Mouse (Mus musculus): ENCODE data around the gene Dlgap5. TPM values are rescaled to one million over a fixed set of nuclear protein-coding genes. Genes with fewer than 3 reads are reported as not detected.
A peak's percentile ranks its signal among the peaks of the same experiment; 100 is the strongest.

Gene Dlgap5
- polyA plus RNA-seq, 1 experiment from 2014 or later = 37.0 TPM

- Histone ChIP-seq H3K4me2 (ENCODE audit: low read depth, low read length) (peak overlapping the region; percentile 71), H3K27me3 (ENCODE audit: control insufficient read depth, insufficient read depth, low read length) (no peaks in the 10 kb centered on the region), H3K27ac (ENCODE audit: low read length) (no peak overlapping the region), H3K36me3 (ENCODE audit: control insufficient read depth, insufficient read depth, low read length) (no peaks in the 10 kb centered on the region), H3K9me3 (replicated peaks; ENCODE audit: control insufficient read depth, low read length) (no peaks in the 10 kb centered on the region), H3K4me3 (replicated peaks; ENCODE audit: low read length) (peak overlapping the region; percentile 71), H3K9ac (ENCODE audit: low read length) (peak overlapping the region; percentile 73), H3K4me1 (ENCODE audit: control insufficient read depth, insufficient read depth, low read length) (peaks cover 11% of the 10 kb centered on the region)
- 19% methylated on average over 3 of the region's 3 CpGs for WGBS
- ATAC-seq (ENCODE audit: insufficient read depth, low FRiP score) = no peak
Observed at GRCm38 (mm10) chr14:47417346-47417745, 861 bp downstream of the Dlgap5 start.

- 67% methylated on average over 9 of the region's 9 CpGs for WGBS
- peak; percentile 37; the same call in 1 of the 2 replicates for ATAC-seq (ENCODE audit: insufficient read depth, low FRiP score)
Observed at GRCm38 (mm10) chr14:47406000-47406399, 12.2 kb downstream of the Dlgap5 start.

GRCm38 (mm10) chr14:47402735-47403134 lies 15.5 kb downstream of the Dlgap5 start:
- no peak for ATAC-seq (ENCODE audit: insufficient read depth, low FRiP score)
- H3K9ac ChIP-seq (ENCODE audit: low read length) = no peak overlapping the region
- WGBS = 84% methylated on average over 8 of the region's 8 CpGs
- H3K27me3 ChIP-seq (ENCODE audit: control insufficient read depth, insufficient read depth, low read length) = no peaks in the 10 kb centered on the region
- no peak overlapping the region for H3K27ac ChIP-seq (ENCODE audit: low read length)
- H3K4me1 ChIP-seq (ENCODE audit: control insufficient read depth, insufficient read depth, low read length) = no peaks in the 10 kb centered on the region
- H3K36me3 ChIP-seq (ENCODE audit: control insufficient read depth, insufficient read depth, low read length) = peaks cover 33% of the 10 kb centered on the region
- no peak overlapping the region for H3K4me2 ChIP-seq (ENCODE audit: low read depth, low read length)
- no peaks in the 10 kb centered on the region for H3K9me3 ChIP-seq (replicated peaks; ENCODE audit: control insufficient read depth, low read length)
- H3K4me3 ChIP-seq (replicated peaks; ENCODE audit: low read length) = no peak overlapping the region

More at GRCm38 (mm10) chr14:47406000-47406399, 12.2 kb downstream of the Dlgap5 start:
- Histone ChIP-seq H3K36me3 (ENCODE audit: control insufficient read depth, insufficient read depth, low read length) (peaks cover 29% of the 10 kb centered on the region), H3K4me2 (ENCODE audit: low read depth, low read length) (no peak overlapping the region), H3K9me3 (replicated peaks; ENCODE audit: control insufficient read depth, low read length) (no peaks in the 10 kb centered on the region), H3K9ac (ENCODE audit: low read length) (no peak overlapping the region), H3K27me3 (ENCODE audit: control insufficient read depth, insufficient read depth, low read length) (no peaks in the 10 kb centered on the region), H3K4me3 (replicated peaks; ENCODE audit: low read length) (no peak overlapping the region), H3K4me1 (ENCODE audit: control insufficient read depth, insufficient read depth, low read length) (no peaks in the 10 kb centered on the region), H3K27ac (ENCODE audit: low read length) (no peak overlapping the region)

GRCm38 (mm10) chr14:47396165-47396652 lies 22.0 kb downstream of the Dlgap5 start:
- Histone ChIP-seq H3K9ac (ENCODE audit: low read length) (no peak overlapping the region), H3K4me3 (replicated peaks; ENCODE audit: low read length) (no peak overlapping the region), H3K9me3 (replicated peaks; ENCODE audit: control insufficient read depth, low read length) (no peaks in the 10 kb centered on the region), H3K27me3 (ENCODE audit: control insufficient read depth, insufficient read depth, low read length) (no peaks in the 10 kb centered on the region), H3K36me3 (ENCODE audit: control insufficient read depth, insufficient read depth, low read length) (peaks cover 22% of the 10 kb centered on the region), H3K4me2 (ENCODE audit: low read depth, low read length) (no peak overlapping the region), H3K27ac (ENCODE audit: low read length) (no peak overlapping the region), H3K4me1 (ENCODE audit: control insufficient read depth, insufficient read depth, low read length) (no peaks in the 10 kb centered on the region)
- 63% methylated on average over 5 of the region's 5 CpGs for WGBS
- ATAC-seq (ENCODE audit: insufficient read depth, low FRiP score) = no peak

- no peak for ATAC-seq (ENCODE audit: insufficient read depth, low FRiP score)
- no peaks in the 10 kb centered on the region for H3K27me3 ChIP-seq (ENCODE audit: control insufficient read depth, insufficient read depth, low read length)
- H3K27ac ChIP-seq (ENCODE audit: low read length) = peak overlapping the region; percentile 12; the same call in 1 of the 2 replicates
- no peak overlapping the region for H3K4me2 ChIP-seq (ENCODE audit: low read depth, low read length)
- H3K4me3 ChIP-seq (replicated peaks; ENCODE audit: low read length) = no peak overlapping the region
- H3K36me3 ChIP-seq (ENCODE audit: control insufficient read depth, insufficient read depth, low read length) = peaks cover 20% of the 10 kb centered on the region
- no peak overlapping the region for H3K9ac ChIP-seq (ENCODE audit: low read length)
- no peaks in the 10 kb centered on the region for H3K4me1 ChIP-seq (ENCODE audit: control insufficient read depth, insufficient read depth, low read length)
- no peaks in the 10 kb centered on the region for H3K9me3 ChIP-seq (replicated peaks; ENCODE audit: control insufficient read depth, low read length)
- WGBS = 89% methylated on average over 15 of the region's 15 CpGs
Observed at GRCm38 (mm10) chr14:47395462-47396026, 22.7 kb downstream of the Dlgap5 start.

- Histone ChIP-seq H3K36me3 (ENCODE audit: control insufficient read depth, insufficient read depth, low read length) (peaks cover 20% of the 10 kb centered on the region), H3K27ac (ENCODE audit: low read length) (no peak overlapping the region), H3K9me3 (replicated peaks; ENCODE audit: control insufficient read depth, low read length) (no peaks in the 10 kb centered on the region), H3K4me2 (ENCODE audit: low read depth, low read length) (no peak overlapping the region), H3K27me3 (ENCODE audit: control insufficient read depth, insufficient read depth, low read length) (no peaks in the 10 kb centered on the region), H3K4me3 (replicated peaks; ENCODE audit: low read length) (no peak overlapping the region), H3K4me1 (ENCODE audit: control insufficient read depth, insufficient read depth, low read length) (no peaks in the 10 kb centered on the region), H3K9ac (ENCODE audit: low read length) (no peak overlapping the region)
- no peak for ATAC-seq (ENCODE audit: insufficient read depth, low FRiP score)
- WGBS = 96% methylated on average over 6 of the region's 6 CpGs
Observed at GRCm38 (mm10) chr14:47395007-47395406, 23.2 kb downstream of the Dlgap5 start.

- Histone ChIP-seq H3K36me3 (ENCODE audit: control insufficient read depth, insufficient read depth, low read length) (peaks cover 18% of the 10 kb centered on the region), H3K4me3 (replicated peaks; ENCODE audit: low read length) (no peak overlapping the region), H3K4me2 (ENCODE audit: low read depth, low read length) (no peak overlapping the region), H3K9ac (ENCODE audit: low read length) (no peak overlapping the region), H3K27me3 (ENCODE audit: control insufficient read depth, insufficient read depth, low read length) (no peaks in the 10 kb centered on the region), H3K9me3 (replicated peaks; ENCODE audit: control insufficient read depth, low read length) (no peaks in the 10 kb centered on the region), H3K27ac (ENCODE audit: low read length) (no peak overlapping the region), H3K4me1 (ENCODE audit: control insufficient read depth, insufficient read depth, low read length) (no peaks in the 10 kb centered on the region)
- ATAC-seq (ENCODE audit: insufficient read depth, low FRiP score) = no peak
- WGBS = 93% methylated on average over 10 of the region's 10 CpGs
Observed at GRCm38 (mm10) chr14:47393354-47394094, 24.7 kb downstream of the Dlgap5 start.

- ATAC-seq (ENCODE audit: insufficient read depth, low FRiP score) = no peak
- H3K9me3 ChIP-seq (replicated peaks; ENCODE audit: control insufficient read depth, low read length) = no peaks in the 10 kb centered on the region
- no peak overlapping the region for H3K27ac ChIP-seq (ENCODE audit: low read length)
- no peak overlapping the region for H3K4me3 ChIP-seq (replicated peaks; ENCODE audit: low read length)
- H3K27me3 ChIP-seq (ENCODE audit: control insufficient read depth, insufficient read depth, low read length) = no peaks in the 10 kb centered on the region
- H3K4me2 ChIP-seq (ENCODE audit: low read depth, low read length) = no peak overlapping the region
- peaks cover 12% of the 10 kb centered on the region for H3K36me3 ChIP-seq (ENCODE audit: control insufficient read depth, insufficient read depth, low read length)
- WGBS = 76% methylated on average over 11 of the region's 11 CpGs
- no peaks in the 10 kb centered on the region for H3K4me1 ChIP-seq (ENCODE audit: control insufficient read depth, insufficient read depth, low read length)
- no peak overlapping the region for H3K9ac ChIP-seq (ENCODE audit: low read length)
Observed at GRCm38 (mm10) chr14:47386125-47386524, 32.1 kb downstream of the Dlgap5 start.

- no peaks in the 10 kb centered on the region for H3K9me3 ChIP-seq (replicated peaks; ENCODE audit: control insufficient read depth, low read length)
- peaks cover 12% of the 10 kb centered on the region for H3K36me3 ChIP-seq (ENCODE audit: control insufficient read depth, insufficient read depth, low read length)
- WGBS = 80% methylated on average over 10 of the region's 10 CpGs
- H3K9ac ChIP-seq (ENCODE audit: low read length) = no peak overlapping the region
- no peak overlapping the region for H3K27ac ChIP-seq (ENCODE audit: low read length)
- H3K4me2 ChIP-seq (ENCODE audit: low read depth, low read length) = no peak overlapping the region
- H3K4me3 ChIP-seq (replicated peaks; ENCODE audit: low read length) = no peak overlapping the region
- no peaks in the 10 kb centered on the region for H3K4me1 ChIP-seq (ENCODE audit: control insufficient read depth, insufficient read depth, low read length)
- H3K27me3 ChIP-seq (ENCODE audit: control insufficient read depth, insufficient read depth, low read length) = no peaks in the 10 kb centered on the region
- no peak for ATAC-seq (ENCODE audit: insufficient read depth, low FRiP score)
Observed at GRCm38 (mm10) chr14:47384653-47385052, 33.6 kb downstream of the Dlgap5 start.

Data from stomach, embryonic 16.5 days (tissue).